Mouse (Mus musculus) frontal cortex, adult 2 months (tissue): ENCODE measurements at regions not wholly inside any gene's neighbourhood (a gene's known extent, or its start where the extent isn't known, plus 50 kb on each side); places are given as distances from the start of the nearest gene placed in this dataset.

Experiments used
- DNase-seq, 2 experiments: peaks; one replicate each; pipeline ENCODE4 v3.0.0; 2022; ENCODE audit warnings: low spot score in 1 of 2; ENCODE audit errors: extremely low spot score in 1 of 2

DNA sequence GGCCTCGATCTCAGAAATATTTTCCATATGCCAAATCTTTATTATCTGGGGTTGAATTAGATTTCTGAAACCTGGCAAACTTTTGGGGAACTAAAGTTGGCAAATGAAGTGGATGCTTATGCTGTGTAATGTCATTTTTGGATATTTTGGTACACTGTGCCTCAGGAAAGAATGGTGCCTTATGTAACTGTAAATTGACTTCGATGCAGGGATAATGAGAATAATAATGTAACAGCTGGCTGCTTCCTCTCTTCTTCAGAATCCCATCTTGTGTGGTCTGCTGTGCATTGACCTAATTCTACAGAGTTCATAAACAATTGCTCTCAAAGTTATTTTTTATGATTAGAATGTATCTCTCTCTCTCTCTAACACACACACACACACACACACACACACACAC is 545.6 kb downstream of the Tfap2b start:
- DNase-seq: no peak

DNA sequence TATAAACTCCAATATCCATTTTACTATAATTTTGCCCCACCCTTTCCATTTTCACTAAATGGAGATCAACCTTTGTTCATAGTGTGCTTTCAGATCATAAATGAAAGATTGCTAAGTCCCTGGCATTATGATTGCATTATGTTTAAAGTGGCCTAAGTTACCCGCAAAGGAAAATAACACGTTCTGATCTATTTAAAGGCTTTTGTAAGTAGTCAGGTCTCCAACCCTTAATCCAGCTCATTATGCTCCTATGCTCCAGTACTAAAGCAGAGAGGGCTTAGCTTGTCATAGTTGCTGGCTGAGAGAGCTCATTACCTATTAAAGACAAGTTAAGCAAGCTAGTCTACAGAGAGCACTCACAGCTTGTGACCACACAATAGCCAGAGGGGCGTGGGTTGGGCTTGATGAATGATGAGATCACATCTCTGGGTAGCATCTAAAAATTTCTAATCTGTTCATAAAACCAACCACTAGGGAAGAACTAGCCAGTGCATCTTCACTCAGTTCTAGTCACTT is 549.3 kb downstream of the Tfap2b start:
- no peak for DNase-seq

DNA sequence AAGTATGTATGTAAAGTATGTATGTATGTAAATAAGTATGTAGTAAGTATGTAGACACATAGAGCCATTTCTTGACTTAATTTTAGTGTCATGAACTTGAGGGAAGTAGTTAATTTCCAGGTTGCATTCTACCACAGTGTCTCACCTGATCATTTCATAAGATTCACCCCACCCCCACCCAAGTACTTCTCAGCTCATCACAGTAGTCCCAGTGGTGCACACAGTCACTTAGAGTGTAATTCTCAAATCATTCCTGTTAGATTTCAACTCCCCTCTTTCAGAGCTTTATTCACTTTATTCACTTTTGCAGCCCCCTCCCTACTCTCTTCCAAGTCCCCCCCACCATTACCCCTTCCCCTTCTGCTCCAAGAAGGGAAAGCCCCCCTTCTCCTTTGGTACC is 558.2 kb downstream of the Tfap2b start:
- DNase-seq: no peak

GRCm38 (mm10) chr1:19772266-19772665 is 563.6 kb downstream of the Tfap2b start:
- no peak for DNase-seq

- DNase-seq: no peak
Measured at GRCm38 (mm10) chr1:19774502-19774901, 565.8 kb downstream of the Tfap2b start.

DNA sequence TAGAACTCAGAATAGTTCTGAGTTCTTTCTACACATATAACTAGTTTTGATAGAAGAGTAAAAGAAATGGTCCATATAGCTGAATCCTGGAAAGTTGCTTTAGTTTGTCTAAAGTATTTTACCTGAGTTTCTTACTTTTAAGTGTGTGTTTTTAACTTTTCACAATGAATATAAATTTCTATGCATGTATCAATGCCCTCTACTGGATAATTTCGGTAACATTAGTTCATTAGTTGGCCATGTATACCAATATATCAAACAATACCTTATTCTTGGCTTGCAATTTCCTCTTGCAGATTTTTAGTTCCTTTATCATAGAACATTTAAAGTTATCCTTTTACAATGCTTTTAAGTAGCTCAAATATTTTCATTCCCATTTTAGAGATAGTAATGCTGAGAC is 568.8 kb downstream of the Tfap2b start:
- DNase-seq: no peak

- DNase-seq: no peak
Measured at GRCm38 (mm10) chr1:19786971-19787370, 578.3 kb downstream of the Tfap2b start.

GRCm38 (mm10) chr1:19794124-19794523 is 585.4 kb downstream of the Tfap2b start:
- DNase-seq: no peak

GRCm38 (mm10) chr1:19825887-19826286 is 617.2 kb downstream of the Tfap2b start:
- DNase-seq: no peak

DNA sequence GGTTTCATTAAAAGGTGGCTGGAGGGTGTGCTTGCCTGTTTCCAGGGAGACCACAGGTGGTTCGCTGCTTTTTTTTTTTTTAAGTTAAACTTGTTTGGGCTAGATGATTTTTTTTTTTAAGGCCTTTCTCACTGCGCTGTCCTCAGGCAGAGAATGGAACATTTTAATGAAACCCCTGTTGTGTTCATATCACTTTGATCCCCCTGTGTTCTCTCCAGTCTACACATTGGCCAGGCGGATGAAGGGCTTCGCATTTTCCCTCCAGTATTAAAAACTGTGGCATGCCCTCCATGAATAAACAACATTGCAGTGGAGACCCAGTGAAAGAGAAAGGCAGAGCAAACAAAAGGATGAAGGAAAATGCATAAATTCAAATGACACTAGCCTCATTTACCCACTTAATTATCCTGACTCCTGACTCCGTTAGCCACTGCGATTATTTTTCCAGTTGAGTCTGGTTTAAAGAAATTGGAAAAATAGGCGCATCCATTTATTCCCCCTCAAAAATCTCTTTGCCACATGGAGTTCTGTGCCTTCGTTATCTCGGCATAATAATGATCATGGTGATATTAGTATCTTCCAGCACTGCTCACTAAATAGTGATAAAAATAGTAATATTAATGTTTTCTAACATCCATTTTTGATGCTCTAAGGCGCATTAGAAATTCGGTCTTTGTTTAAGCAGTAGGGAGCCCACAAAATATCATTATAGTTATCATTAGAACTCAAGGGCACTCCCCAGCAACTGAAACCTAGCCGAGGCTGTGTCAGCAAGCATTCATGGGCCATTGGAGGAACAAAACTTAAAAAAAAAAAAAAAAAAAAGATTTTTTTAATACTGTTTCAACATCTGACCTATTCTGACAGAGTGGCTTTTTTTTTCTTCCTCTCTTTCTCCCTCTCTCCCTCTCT is 618.0 kb downstream of the Tfap2b start:
- no peak for DNase-seq

GRCm38 (mm10) chr1:19849918-19850317 is 641.2 kb downstream of the Tfap2b start:
- peak; percentile 9 to 50 for DNase-seq

DNA sequence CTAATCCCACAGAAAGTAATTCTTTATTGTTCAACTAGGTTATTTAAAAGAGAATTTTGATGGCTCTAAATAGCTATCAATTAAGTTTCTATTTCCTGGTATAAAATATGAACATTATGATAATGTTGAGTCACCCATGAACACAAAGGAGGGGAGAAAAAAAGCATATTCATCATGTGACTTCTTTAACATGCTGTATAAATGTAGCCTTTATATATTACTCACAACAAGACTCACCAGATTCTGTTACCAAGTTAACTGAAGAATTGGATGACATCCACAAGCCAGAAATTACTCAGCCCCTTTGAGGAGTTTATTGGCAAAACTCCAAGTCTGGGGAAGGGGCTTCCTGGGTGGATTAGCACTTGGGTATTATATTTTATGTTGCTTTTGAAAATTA is 648.5 kb downstream of the Tfap2b start:
- no peak for DNase-seq

GRCm38 (mm10) chr1:19868478-19868877 is 659.8 kb downstream of the Tfap2b start:
- no peak for DNase-seq

GRCm38 (mm10) chr1:19881193-19881592 is 672.5 kb downstream of the Tfap2b start:
- no peak for DNase-seq

- no peak for DNase-seq
Measured at GRCm38 (mm10) chr1:19899426-19899825, 690.7 kb downstream of the Tfap2b start.

DNA sequence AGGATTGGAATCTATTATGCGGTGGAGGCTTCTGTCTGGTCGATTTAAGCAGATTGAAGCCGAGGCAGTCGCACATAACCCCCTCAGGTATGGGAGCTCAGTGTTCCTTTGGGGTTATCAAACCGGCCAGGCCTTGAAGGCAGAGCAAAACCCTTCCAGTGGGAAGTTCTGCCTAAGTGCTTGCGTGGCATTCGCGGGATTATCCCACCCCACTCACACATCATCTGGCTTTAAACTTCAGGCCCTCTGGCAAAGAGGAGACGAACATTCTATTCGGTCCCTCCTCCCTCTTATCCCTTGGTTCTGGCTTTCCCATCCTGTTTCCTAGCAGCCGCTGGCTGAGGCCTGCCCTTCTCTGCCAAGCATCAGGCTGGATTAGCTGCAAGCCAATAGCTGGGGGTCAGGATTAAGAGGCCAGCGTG is 691.2 kb downstream of the Tfap2b start:
- DNase-seq: no peak

GRCm38 (mm10) chr1:19900983-19901531 is 692.3 kb downstream of the Tfap2b start:
- DNase-seq: no peak

DNA sequence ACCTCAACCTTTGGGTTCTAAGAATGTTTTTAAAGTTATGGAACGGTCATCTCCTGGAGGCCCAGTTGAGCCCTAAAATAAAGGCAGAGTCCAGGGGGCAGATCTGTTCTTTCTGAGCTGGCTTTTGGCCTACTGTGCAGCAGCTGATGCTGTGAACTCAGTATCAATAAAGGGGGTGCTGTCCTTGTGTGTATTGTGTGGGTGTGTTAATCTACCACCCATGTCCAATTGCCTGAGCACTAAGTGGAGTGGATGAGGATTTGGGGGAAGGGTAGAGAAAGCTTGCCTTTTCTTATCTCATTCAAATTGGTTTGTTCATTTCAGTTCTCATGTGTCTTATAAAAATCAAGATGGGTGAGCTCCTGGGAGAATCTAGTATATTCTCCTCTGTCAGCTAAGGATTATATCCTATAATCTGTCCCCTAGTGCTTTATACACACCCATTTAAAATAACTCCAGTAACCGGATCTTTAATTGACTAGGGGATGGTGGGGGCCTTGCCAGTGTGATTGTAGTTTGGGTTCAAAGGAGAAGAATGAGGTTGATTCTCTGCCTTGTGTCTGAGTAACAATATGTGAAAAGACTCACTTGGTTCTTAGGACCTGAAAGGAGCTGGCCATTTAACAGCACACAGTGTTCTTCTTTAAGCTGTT is 703.6 kb downstream of the Tfap2b start:
- DNase-seq: no peak

GRCm38 (mm10) chr1:19918762-19919161 is 699.1 kb downstream of the Pkhd1 start:
- DNase-seq: no peak

DNA sequence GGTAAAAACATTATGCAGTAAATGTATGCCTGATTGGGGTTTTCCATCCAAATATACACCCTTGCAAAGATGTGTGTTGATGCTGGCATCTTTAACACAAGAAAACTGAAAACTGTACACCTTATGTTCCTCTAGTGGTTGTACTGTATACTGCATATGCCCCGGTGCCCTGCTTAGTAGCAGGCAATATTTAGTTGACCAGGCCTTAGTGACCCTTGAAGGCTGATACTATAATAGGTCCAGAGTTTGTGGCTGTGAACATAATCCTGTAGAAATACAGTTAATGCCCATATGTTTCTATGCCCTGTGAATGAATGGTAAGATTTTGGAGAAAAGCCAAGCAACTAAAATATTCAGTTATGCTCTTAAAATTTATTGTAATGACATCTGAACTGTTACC is 690.7 kb downstream of the Pkhd1 start:
- DNase-seq: no peak

DNA sequence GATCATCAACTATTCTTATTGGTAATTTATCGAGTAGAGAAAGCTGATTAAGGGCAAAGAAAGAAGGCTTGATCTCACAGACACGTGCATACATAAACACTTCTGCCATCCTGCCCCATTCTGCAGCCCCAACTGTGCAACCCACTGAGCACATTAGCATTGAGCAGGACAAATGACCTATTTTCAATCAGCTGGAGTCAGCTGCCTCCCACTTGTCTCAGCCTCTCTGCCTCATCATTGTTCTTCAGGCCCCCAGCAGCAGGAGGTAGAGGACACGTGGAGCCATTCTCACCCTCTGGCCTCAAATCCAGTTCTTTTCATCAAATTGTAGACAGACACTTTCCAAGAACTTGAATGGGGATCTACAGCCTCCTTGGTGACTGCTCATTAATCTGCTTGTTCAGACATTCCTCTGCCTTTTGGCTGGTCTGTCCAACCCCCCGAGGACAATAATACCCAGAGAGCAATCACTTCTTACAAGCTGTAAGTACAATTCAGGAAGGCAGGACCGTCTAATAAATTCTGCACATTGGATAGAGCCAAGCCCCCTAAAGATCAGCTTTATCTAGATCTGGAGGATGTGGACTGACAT is 690.0 kb downstream of the Pkhd1 start:
- DNase-seq: no peak
